Mouse (Mus musculus): ENCODE results near the gene Med27.

DNA sequence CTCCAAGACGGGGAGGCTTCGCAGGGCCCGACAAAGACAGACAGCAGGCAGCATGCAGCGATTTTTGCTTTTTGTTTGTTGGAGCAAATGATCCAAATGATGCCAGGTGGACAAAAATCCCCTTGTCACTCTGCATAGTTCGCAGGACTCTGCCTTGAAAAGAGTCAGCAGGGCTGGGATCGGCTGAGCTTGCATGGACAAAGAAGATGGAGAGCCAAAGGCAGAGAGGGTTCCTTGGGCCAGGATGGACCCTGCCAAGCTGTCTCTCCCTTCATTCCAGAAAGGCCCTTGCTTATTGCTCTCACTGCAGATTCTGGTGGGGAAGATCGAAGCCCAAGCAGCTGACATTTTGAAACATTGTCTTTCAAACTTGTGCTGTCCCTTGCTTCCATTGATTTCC is 64.3 kb downstream of the Med27 start:
- no peak for TF ChIP-seq CTCF (IDR thresholded peaks at IDR 0.05; ENCODE audit: borderline replicate concordance, insufficient read depth, low read length)
- TF ChIP-seq POLR2A (IDR thresholded peaks at IDR 0.05; ENCODE audit: low read depth, low read length): no peak

Measured in embryonic fibroblast, embryonic 13.5 days (primary cell).